Mouse (Mus musculus): ENCODE results near the gene Dlg2.

- TF ChIP-seq CTCF (IDR thresholded peaks at IDR 0.05; ENCODE audit: insufficient read depth, low read length) (no peak), POLR2A (IDR thresholded peaks at IDR 0.05; ENCODE audit: borderline replicate concordance, extremely low read depth, low read depth, low read length) (no peak)
Observed at GRCm38 (mm10) chr7:90886396-90887006, 410.0 kb downstream of the Dlg2 start.
